Mouse (Mus musculus): ENCODE measurements around the gene Parp14. TPM values are rescaled to one million over a fixed set of nuclear protein-coding genes. Genes with fewer than 3 reads are reported as not detected.

Parp14 gene
- total and polyA plus RNA-seq, 3 experiments: 2.1 to 6.1 (median 5.5) TPM

GRCm38 (mm10) chr16:35839680-35840079, 31.7 kb downstream of the Parp14 start:
- H3K36me3 ChIP-seq (replicated peaks): no peaks in the 10 kb centered on the region
- no peaks in the 10 kb centered on the region; the same call in 1 of the 2 replicates for H3K4me1 ChIP-seq (ENCODE audit: insufficient read depth, low read depth, low read length)
- H3K27me3 ChIP-seq (ENCODE audit: insufficient read depth, low read length): no peaks in the 10 kb centered on the region; the same call in 1 of the 2 replicates
- TF ChIP-seq TAL1 (conservative IDR thresholded peaks at IDR 0.05; ENCODE audit: low read depth, low read length) (no peak), GATA1 (IDR thresholded peaks at IDR 0.05; ENCODE audit: borderline replicate concordance, low read length) (no peak), CTCF (IDR thresholded peaks at IDR 0.05; ENCODE audit: low read depth, low read length) (peak; percentile 55; the same call in 1 of the 2 replicates), GATA2 (IDR thresholded peaks at IDR 0.05; ENCODE audit: borderline replicate concordance, low read depth, low read length) (no peak), POLR2AphosphoS5 (IDR thresholded peaks at IDR 0.05; ENCODE audit: insufficient replicate concordance, low read depth, low read length) (no peak)
- H3K9me3 ChIP-seq (replicated peaks): no peaks in the 10 kb centered on the region
- DNase-seq (ENCODE audit: low spot score) (peak; percentile 37), ATAC-seq (ENCODE audit: extremely low read depth, insufficient number of reproducible peaks, low FRiP score, poor library complexity, severe bottlenecking) (no peak)
- no peak overlapping the region for H3K4me3 ChIP-seq (ENCODE audit: low read depth, low read length)

DNA sequence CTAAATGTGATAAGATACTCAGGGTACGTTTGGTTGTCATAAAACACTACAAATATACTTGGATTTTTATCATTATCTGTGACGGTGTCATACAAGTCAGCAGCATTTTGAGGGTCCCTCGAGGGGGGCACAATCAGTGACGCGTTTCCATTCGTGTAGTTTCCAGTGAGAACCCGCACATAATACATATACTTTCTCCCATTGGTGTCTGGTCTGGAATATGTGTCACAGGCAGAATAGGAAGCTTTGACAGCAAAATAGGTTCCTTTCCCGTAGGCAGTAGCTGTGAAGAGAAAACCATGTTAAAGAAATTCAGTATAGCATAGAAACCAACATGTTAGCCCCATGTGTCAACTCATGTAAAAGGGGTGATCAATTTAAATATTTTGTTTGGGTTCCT, 36.7 kb downstream of the Parp14 start:
- H3K9me3 ChIP-seq (replicated peaks): no peaks in the 10 kb centered on the region
- peaks cover 4% of the 10 kb centered on the region; the same call in 1 of the 2 replicates for H3K27me3 ChIP-seq (ENCODE audit: insufficient read depth, low read length)
- H3K4me1 ChIP-seq (ENCODE audit: insufficient read depth, low read depth, low read length): no peaks in the 10 kb centered on the region
- no peak overlapping the region for H3K4me3 ChIP-seq (ENCODE audit: low read depth, low read length)
- no peak for TF ChIP-seq CTCF (IDR thresholded peaks at IDR 0.05; ENCODE audit: low read depth, low read length)
- no peak for ATAC-seq (ENCODE audit: extremely low read depth, insufficient number of reproducible peaks, low FRiP score, poor library complexity, severe bottlenecking)
- no peak for DNase-seq (ENCODE audit: low spot score)
- peaks cover 4% of the 10 kb centered on the region for H3K36me3 ChIP-seq (replicated peaks)

- Histone ChIP-seq H3K9me3 (replicated peaks) (no peaks in the 10 kb centered on the region), H3K27me3 (ENCODE audit: insufficient read depth, low read length) (peaks cover 4% of the 10 kb centered on the region; the same call in 1 of the 2 replicates), H3K36me3 (replicated peaks) (peaks cover 5% of the 10 kb centered on the region), H3K4me1 (ENCODE audit: insufficient read depth, low read depth, low read length) (no peaks in the 10 kb centered on the region), H3K4me3 (ENCODE audit: low read depth, low read length) (no peak overlapping the region)
- DNase-seq (ENCODE audit: low spot score): no peak
- TF ChIP-seq GATA2 (IDR thresholded peaks at IDR 0.05; ENCODE audit: borderline replicate concordance, low read depth, low read length): no peak
- no peak for TF ChIP-seq POLR2AphosphoS5 (IDR thresholded peaks at IDR 0.05; ENCODE audit: insufficient replicate concordance, low read depth, low read length)
- no peak for TF ChIP-seq TAL1 (conservative IDR thresholded peaks at IDR 0.05; ENCODE audit: low read depth, low read length)
- TF ChIP-seq CTCF (IDR thresholded peaks at IDR 0.05; ENCODE audit: low read depth, low read length): no peak
- TF ChIP-seq GATA1 (IDR thresholded peaks at IDR 0.05; ENCODE audit: borderline replicate concordance, low read length): no peak
- ATAC-seq (ENCODE audit: extremely low read depth, insufficient number of reproducible peaks, low FRiP score, poor library complexity, severe bottlenecking): no peak
These were observed 38.4 kb downstream of the Parp14 start for GRCm38 (mm10) chr16:35832926-35833325.

- Histone ChIP-seq H3K4me1 (ENCODE audit: insufficient read depth, low read depth, low read length) (no peaks in the 10 kb centered on the region), H3K27me3 (ENCODE audit: insufficient read depth, low read length) (peaks cover 4% of the 10 kb centered on the region; the same call in 1 of the 2 replicates), H3K9me3 (replicated peaks) (no peaks in the 10 kb centered on the region), H3K36me3 (replicated peaks) (peaks cover 30% of the 10 kb centered on the region), H3K4me3 (ENCODE audit: low read depth, low read length) (no peak overlapping the region)
- TF ChIP-seq GATA1 (IDR thresholded peaks at IDR 0.05; ENCODE audit: borderline replicate concordance, low read length) (no peak), POLR2AphosphoS5 (IDR thresholded peaks at IDR 0.05; ENCODE audit: insufficient replicate concordance, low read depth, low read length) (no peak), CTCF (IDR thresholded peaks at IDR 0.05; ENCODE audit: low read depth, low read length) (no peak), GATA2 (IDR thresholded peaks at IDR 0.05; ENCODE audit: borderline replicate concordance, low read depth, low read length) (no peak), TAL1 (conservative IDR thresholded peaks at IDR 0.05; ENCODE audit: low read depth, low read length) (no peak)
- no peak for DNase-seq (ENCODE audit: low spot score)
- ATAC-seq (ENCODE audit: extremely low read depth, insufficient number of reproducible peaks, low FRiP score, poor library complexity, severe bottlenecking): no peak
These were observed 41.3 kb downstream of the Parp14 start for GRCm38 (mm10) chr16:35829999-35830398.

- Histone ChIP-seq H3K9me3 (replicated peaks) (no peaks in the 10 kb centered on the region), H3K4me3 (ENCODE audit: low read depth, low read length) (no peak overlapping the region), H3K36me3 (replicated peaks) (peaks cover 88% of the 10 kb centered on the region), H3K27me3 (ENCODE audit: insufficient read depth, low read length) (no peaks in the 10 kb centered on the region), H3K4me1 (ENCODE audit: insufficient read depth, low read depth, low read length) (peaks cover 35% of the 10 kb centered on the region)
- ATAC-seq (ENCODE audit: extremely low read depth, insufficient number of reproducible peaks, low FRiP score, poor library complexity, severe bottlenecking) (peak; percentile 54), DNase-seq (ENCODE audit: low spot score) (peak; percentile 71)
- TF ChIP-seq CTCF (IDR thresholded peaks at IDR 0.05; ENCODE audit: low read depth, low read length): peak; percentile 98
- TF ChIP-seq GATA1 (IDR thresholded peaks at IDR 0.05; ENCODE audit: borderline replicate concordance, low read length): no peak
These were observed 53.9 kb downstream of the Parp14 start for GRCm38 (mm10) chr16:35817255-35818089.

- Histone ChIP-seq H3K4me1 (ENCODE audit: insufficient read depth, low read depth, low read length) (peaks cover 53% of the 10 kb centered on the region), H3K27me3 (ENCODE audit: insufficient read depth, low read length) (no peaks in the 10 kb centered on the region), H3K9me3 (replicated peaks) (peaks cover 2% of the 10 kb centered on the region), H3K36me3 (replicated peaks) (peaks cover 78% of the 10 kb centered on the region), H3K4me3 (ENCODE audit: low read depth, low read length) (no peak overlapping the region)
- ATAC-seq (ENCODE audit: extremely low read depth, insufficient number of reproducible peaks, low FRiP score, poor library complexity, severe bottlenecking): no peak
- TF ChIP-seq CTCF (IDR thresholded peaks at IDR 0.05; ENCODE audit: low read depth, low read length): no peak
- TF ChIP-seq POLR2AphosphoS5 (IDR thresholded peaks at IDR 0.05; ENCODE audit: insufficient replicate concordance, low read depth, low read length): no peak
- no peak for TF ChIP-seq GATA2 (IDR thresholded peaks at IDR 0.05; ENCODE audit: borderline replicate concordance, low read depth, low read length)
- no peak for TF ChIP-seq TAL1 (conservative IDR thresholded peaks at IDR 0.05; ENCODE audit: low read depth, low read length)
- no peak for TF ChIP-seq GATA1 (IDR thresholded peaks at IDR 0.05; ENCODE audit: borderline replicate concordance, low read length)
- DNase-seq (ENCODE audit: low spot score): no peak
These were observed 58.2 kb downstream of the Parp14 start for GRCm38 (mm10) chr16:35813119-35813518.

Data from G1E (cell line).